Mouse (Mus musculus) liver, postnatal 0 days (tissue): ENCODE data around the gene Kcnc3.

Experiments
- CTCF ChIP-seq: sonication (generic); IDR thresholded peaks from 2 replicates; pipeline ENCODE4 v1.5.1; 2016; ENCODE audit warnings: antibody characterized with exemption, low read depth
- EP300 ChIP-seq: IDR thresholded peaks from 2 replicates; pipeline ENCODE4 v1.6.1; 2016; ENCODE audit warnings: antibody characterized with exemption, low read depth, mild to moderate bottlenecking

DNA sequence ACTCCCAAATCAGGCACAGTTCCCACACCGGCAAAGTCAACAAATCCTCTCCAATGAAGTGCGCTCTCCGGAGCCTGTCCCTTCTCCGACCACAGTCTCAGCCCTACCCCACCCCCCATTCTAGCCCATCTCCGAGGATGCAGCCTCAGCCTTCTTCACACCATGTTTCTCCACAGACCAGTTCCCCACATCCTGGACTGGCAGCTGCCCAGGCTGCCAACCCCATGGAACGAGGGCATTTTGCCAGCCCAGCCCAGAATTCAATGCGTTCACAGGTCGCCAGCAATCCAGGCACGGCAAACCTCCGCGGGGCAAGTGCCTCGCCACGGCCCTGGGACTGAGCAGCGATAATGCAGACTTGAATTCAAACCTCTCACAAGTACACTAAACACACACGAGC is 55.5 kb downstream of the Kcnc3 start:
- TF ChIP-seq CTCF = no peak
- TF ChIP-seq EP300 = no peak
